ENCODE assay signal across 8 mouse cellular contexts in genomic region chr2:91962864-91963401, GRCm38 (mm10). TPM values are rescaled to one million over a fixed set of nuclear protein-coding genes. Genes with fewer than 3 reads are reported as not detected.
DNase-seq lines count a peak whose midpoint lies in the region; ATAC-seq lines count a peak whose summit lies in the region.

No protein-coding gene starts in this region.

- H3K9me3 ChIP-seq in hindbrain, embryonic 14.5 days (ENCODE audit: control insufficient read depth, low read length): no peaks in the 10 kb centered on the region
- no peaks in the 10 kb centered on the region for H3K9me3 ChIP-seq in liver, embryonic 16.5 days (replicated peaks; ENCODE audit: control insufficient read depth, low read length)

- peak overlapping the region; percentile 90 for H3K4me3 ChIP-seq in hindbrain, embryonic 14.5 days (replicated peaks; ENCODE audit: low read length)
- H3K4me3 ChIP-seq in liver, embryonic 16.5 days (ENCODE audit: low read depth, low read length): peak overlapping the region; percentile 86

- peak overlapping the region; percentile 77 for H3K27ac ChIP-seq in hindbrain, embryonic 14.5 days
- H3K27ac ChIP-seq in liver, embryonic 16.5 days (ENCODE audit: low read length): peak overlapping the region; percentile 68

- H3K9ac ChIP-seq in hindbrain, embryonic 14.5 days: peak overlapping the region; percentile 93
- peak overlapping the region; percentile 87 for H3K9ac ChIP-seq in liver, embryonic 16.5 days (ENCODE audit: low read depth, low read length)

- peak overlapping the region; percentile 88 for H3K4me2 ChIP-seq in hindbrain, embryonic 14.5 days (replicated peaks)
- H3K4me2 ChIP-seq in liver, embryonic 16.5 days (ENCODE audit: low read depth, low read length): peak overlapping the region; percentile 96

- no peak for ATAC-seq in cerebellum, adult (ENCODE audit: insufficient number of reproducible peaks, low FRiP score, low TSS enrichment)
- ATAC-seq in hindbrain, embryonic 14.5 days (ENCODE audit: low FRiP score): peak; percentile 50; the same call in 1 of the 2 replicates
- ATAC-seq in liver, embryonic 16.5 days (ENCODE audit: low read depth): peak; percentile 9
- ATAC-seq in erythroid progenitor cell, adult 5-6 weeks (replicated peaks; ENCODE audit: low FRiP score, poor library complexity, severe bottlenecking): no peak

- no peaks in the 10 kb centered on the region for H3K36me3 ChIP-seq in hindbrain, embryonic 14.5 days (replicated peaks; ENCODE audit: control insufficient read depth, insufficient read depth)
- no peaks in the 10 kb centered on the region for H3K36me3 ChIP-seq in liver, embryonic 16.5 days (ENCODE audit: control insufficient read depth, insufficient read depth)

- WGBS in hindbrain, embryonic 14.5 days: under 1% methylated on average over 37 of the region's 39 CpGs
- WGBS in liver, embryonic 16.5 days (ENCODE audit: insufficient replicate concordance): 0% methylated on average over 39 of the region's 39 CpGs

- no peaks in the 10 kb centered on the region for H3K27me3 ChIP-seq in hindbrain, embryonic 14.5 days (ENCODE audit: control insufficient read depth, insufficient read depth, low read length)
- H3K27me3 ChIP-seq in liver, embryonic 16.5 days (ENCODE audit: control insufficient read depth, insufficient read depth, low read depth, low read length): peaks cover 12% of the 10 kb centered on the region; the same call in 1 of the 2 replicates

- peaks cover 15% of the 10 kb centered on the region for H3K4me1 ChIP-seq in hindbrain, embryonic 14.5 days (replicated peaks; ENCODE audit: control insufficient read depth, insufficient read depth, low read length)
- H3K4me1 ChIP-seq in liver, embryonic 16.5 days (ENCODE audit: control insufficient read depth, low read depth, low read length): peaks cover 42% of the 10 kb centered on the region

- DNase-seq in cerebellum, adult 11 months: peak; percentile 58
- peak; percentile 64 for DNase-seq in A20 (ENCODE audit: low read depth, low spot score)
- peak; percentile 71 to 72 for DNase-seq in cerebellum, postnatal 25 days
- DNase-seq in hindbrain, embryonic 14.5 days (ENCODE audit: low spot score): no peak
- peak; percentile 48 to 67 for DNase-seq in thymus, postnatal 36 days

RNA-seq across cellular contexts. Expression of gene Dgkz, which starts 12.7 kb away (rescaled TPM):
- 39.0 and 42.6 TPM in 2 replicates for polyA plus RNA-seq in hindbrain, embryonic 14.5 days (2014; fragmentation: Nextera tagmentation; extraction: Ambion mirVana)
- 20.2 and 24.1 TPM in 2 replicates for polyA plus RNA-seq in liver, embryonic 16.5 days (2015; fragmentation: Nextera tagmentation; extraction: Ambion mirVana)
- total RNA-seq in erythroid progenitor cell, adult 5-6 weeks (2015; ENCODE audit: low replicate concordance): 25.6 and 54.1 TPM in 2 replicates
- total RNA-seq in erythroid progenitor cell, adult 5-6 weeks (2017; ENCODE audit: low replicate concordance): 8.7 and 11.9 TPM in 2 replicates

RNA-seq across cellular contexts. Expression of gene Gm9821, which starts 17.4 kb away (rescaled TPM):
- 0.39 TPM in 1 of 2 replicates, not detected in the other for polyA plus RNA-seq in hindbrain, embryonic 14.5 days (2014; fragmentation: Nextera tagmentation; extraction: Ambion mirVana)
- polyA plus RNA-seq in liver, embryonic 16.5 days (2015; fragmentation: Nextera tagmentation; extraction: Ambion mirVana): 0.68 and 1.0 TPM in 2 replicates
- total RNA-seq in erythroid progenitor cell, adult 5-6 weeks (2015; ENCODE audit: low replicate concordance): not detected in 2 replicates
- 0.13 TPM in 1 of 2 replicates, not detected in the other for total RNA-seq in erythroid progenitor cell, adult 5-6 weeks (2017; ENCODE audit: low replicate concordance)

RNA-seq across cellular contexts. Expression of gene Mdk, which starts 30.8 kb away (rescaled TPM):
- 154 and 171 TPM in 2 replicates for polyA plus RNA-seq in hindbrain, embryonic 14.5 days (2014; fragmentation: Nextera tagmentation; extraction: Ambion mirVana)
- 12.6 and 15.2 TPM in 2 replicates for polyA plus RNA-seq in liver, embryonic 16.5 days (2015; fragmentation: Nextera tagmentation; extraction: Ambion mirVana)
- not detected in 2 replicates for total RNA-seq in erythroid progenitor cell, adult 5-6 weeks (2015; ENCODE audit: low replicate concordance)
- not detected in 2 replicates for total RNA-seq in erythroid progenitor cell, adult 5-6 weeks (2017; ENCODE audit: low replicate concordance)

RNA-seq across cellular contexts. Expression of gene Chrm4, which starts 35.9 kb away (rescaled TPM):
- polyA plus RNA-seq in hindbrain, embryonic 14.5 days (2014; fragmentation: Nextera tagmentation; extraction: Ambion mirVana): 0.52 and 0.67 TPM in 2 replicates
- 0.06 TPM in 1 of 2 replicates, not detected in the other for polyA plus RNA-seq in liver, embryonic 16.5 days (2015; fragmentation: Nextera tagmentation; extraction: Ambion mirVana)
- total RNA-seq in erythroid progenitor cell, adult 5-6 weeks (2015; ENCODE audit: low replicate concordance): 1.3 TPM in 1 of 2 replicates, not detected in the other
- total RNA-seq in erythroid progenitor cell, adult 5-6 weeks (2017; ENCODE audit: low replicate concordance): not detected in 2 replicates

Comparison
In these comparisons a context has a peak if more than half of its experiments do, and no peak if none do; other contexts are left out.
1. ATAC-seq: peak in hindbrain, embryonic 14.5 days (single experiment) and liver, embryonic 16.5 days (single experiment); none in cerebellum, adult (single experiment) and erythroid progenitor cell, adult 5-6 weeks (single experiment).